Mouse (Mus musculus): ENCODE data around the gene Pdcd1.
"Not testable (repeated sequence)": the region's sequence is repeated elsewhere in the genome, so short reads cannot be mapped to it uniquely, and the experiment has no call there.

The Pdcd1 gene

DNA sequence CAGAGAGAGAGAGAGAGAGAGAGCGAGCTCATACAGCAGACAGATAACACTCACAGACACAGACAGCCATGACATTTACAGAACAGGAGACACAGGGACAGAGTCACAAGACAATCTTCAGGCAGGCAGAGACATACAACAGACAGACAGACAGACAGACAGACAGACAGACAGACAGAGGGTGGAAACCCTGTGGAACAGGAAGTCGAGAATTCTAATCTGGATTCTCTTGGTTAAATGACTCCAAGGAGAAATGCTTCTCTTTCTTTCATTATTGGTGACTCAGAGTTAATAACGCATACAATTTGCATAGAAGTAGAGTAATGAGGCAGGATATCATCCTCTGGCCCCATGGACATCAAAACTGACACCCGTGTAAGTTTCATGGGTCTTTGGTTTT lies 5.8 kb downstream of the Pdcd1 start:
- no peak for TF ChIP-seq GATA4 (IDR thresholded peaks at IDR 0.05; ENCODE audit: insufficient replicate concordance, low read length)

DNA sequence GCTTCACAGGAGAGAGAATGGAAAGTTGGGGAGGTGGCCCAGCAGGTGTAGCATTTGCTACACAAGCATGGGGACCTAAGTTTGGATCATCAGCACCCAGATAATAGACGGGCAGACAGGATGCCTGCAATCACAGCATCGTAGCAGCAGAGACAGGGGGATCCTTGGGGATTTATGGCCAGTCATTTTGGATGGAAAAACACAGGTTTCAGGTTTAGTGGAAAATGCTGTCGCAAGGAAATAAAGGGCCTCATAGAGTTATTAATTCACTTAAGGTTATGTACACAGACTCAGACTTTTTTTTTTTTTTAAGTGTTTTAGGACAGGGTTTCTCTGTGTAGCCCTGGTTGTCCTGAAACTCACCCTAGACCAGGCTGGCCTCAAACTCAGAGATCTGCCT lies 6.8 kb downstream of the Pdcd1 start:
- no peak for TF ChIP-seq GATA4 (IDR thresholded peaks at IDR 0.05; ENCODE audit: insufficient replicate concordance, low read length)

DNA sequence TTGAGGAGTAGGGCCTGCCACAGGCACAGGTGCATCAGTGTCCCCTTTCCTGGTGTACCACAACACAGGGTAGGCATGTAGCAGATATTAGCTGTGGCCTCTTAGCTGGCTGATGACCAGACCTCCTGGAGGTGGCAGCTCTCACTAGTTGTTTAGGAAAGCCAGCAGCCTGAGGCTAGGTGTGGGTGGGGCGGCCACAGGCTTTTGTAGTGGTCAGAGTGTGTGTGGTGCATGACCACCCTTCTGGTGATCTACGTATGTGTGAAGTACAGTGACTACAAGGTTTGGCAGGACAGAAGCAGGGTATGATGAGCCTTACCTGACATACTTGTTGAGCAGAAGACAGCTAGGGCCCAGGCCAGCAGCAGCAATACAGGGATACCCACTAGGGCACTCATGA lies 12.0 kb downstream of the Pdcd1 start:
- TF ChIP-seq GATA4 (IDR thresholded peaks at IDR 0.05; ENCODE audit: insufficient replicate concordance, low read length), result no peak

DNA sequence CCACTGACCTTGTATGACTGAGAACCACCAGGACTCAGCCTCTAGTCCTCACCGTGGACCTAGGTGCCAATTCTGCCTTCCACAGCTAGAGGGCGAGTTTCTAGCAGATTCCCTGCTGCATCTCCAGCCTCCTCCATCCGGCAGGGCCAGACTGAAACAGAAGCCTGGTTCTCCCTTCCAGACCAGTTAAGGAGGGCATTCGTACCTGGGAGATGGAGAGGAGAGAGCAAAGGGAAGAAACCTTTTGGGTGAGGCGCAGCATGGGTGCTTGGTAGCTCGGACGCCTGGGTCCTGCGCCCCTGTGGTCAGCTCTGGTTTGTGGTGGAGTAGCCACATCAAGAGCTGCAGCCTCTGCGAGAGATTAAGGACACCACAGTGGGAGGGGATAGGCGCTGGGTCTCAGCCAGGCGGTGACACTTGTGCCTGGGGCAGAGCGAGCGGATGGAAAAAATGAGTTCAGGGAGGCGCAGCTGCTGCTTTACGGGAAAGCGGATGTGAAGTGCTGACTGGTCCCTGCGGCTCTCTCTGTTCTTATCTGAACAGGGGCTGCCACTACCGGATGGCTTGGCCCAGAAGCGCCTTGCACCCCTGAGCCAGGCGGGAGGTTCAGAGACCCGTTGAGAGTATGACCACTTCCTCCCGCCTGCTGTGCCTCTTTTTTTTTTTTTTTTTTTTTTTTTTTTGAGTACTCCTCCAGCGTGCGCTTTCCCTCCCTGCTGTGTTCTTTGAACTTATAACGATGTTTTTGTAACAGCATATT lies 17.2 kb downstream of the Pdcd1 start:
- TF ChIP-seq GATA4 (IDR thresholded peaks at IDR 0.05; ENCODE audit: insufficient replicate concordance, low read length), result peak; percentile 81; the same call in 1 of the 2 replicates

DNA sequence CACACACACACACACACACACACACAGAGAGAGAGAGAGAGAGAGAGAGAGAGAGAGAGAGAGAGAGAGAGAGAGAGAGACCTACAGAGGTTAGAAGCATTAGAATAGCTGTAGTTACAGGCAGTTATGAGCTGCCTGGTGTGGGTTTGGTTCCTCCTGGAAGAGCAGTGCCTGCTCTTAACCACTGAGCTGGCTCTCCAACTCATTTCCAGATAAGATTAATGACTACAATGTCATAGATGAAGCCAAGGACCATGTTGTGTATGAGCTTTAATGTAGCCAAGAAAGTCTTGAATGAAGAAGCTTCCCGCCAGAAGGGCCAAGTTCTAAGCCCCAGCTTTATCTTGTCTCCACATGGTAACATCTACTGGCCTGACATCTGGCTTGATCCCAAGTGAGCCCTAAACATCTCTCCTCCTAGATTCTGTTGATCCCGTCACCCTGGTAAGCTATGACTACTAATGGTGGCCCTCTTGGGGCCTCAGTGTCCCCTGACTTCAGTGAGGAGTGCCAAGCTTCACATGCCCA lies 19.2 kb downstream of the Pdcd1 start:
- TF ChIP-seq GATA4 (IDR thresholded peaks at IDR 0.05; ENCODE audit: insufficient replicate concordance, low read length), result no peak

DNA sequence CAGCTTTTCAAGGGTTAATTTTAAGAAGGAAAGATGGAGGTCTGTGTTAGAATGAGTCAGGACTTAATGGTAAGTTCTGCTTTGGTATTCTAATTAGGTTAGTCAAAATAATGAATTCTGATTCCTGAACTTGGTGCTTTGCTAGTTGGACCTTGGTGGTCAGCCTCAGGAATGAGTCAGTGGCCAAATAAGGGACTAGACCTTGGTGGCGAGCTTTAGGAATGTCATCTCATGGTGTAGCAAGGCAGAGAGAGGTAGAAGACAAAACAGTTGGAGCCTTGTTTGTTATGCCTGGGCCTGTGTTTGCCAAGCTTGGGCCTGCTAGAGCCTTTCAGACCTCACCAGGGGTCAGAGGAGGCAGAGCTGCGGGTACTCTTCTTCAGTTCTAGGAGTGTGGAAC lies 23.6 kb downstream of the Pdcd1 start:
- TF ChIP-seq GATA4 (IDR thresholded peaks at IDR 0.05; ENCODE audit: insufficient replicate concordance, low read length), result no peak

DNA sequence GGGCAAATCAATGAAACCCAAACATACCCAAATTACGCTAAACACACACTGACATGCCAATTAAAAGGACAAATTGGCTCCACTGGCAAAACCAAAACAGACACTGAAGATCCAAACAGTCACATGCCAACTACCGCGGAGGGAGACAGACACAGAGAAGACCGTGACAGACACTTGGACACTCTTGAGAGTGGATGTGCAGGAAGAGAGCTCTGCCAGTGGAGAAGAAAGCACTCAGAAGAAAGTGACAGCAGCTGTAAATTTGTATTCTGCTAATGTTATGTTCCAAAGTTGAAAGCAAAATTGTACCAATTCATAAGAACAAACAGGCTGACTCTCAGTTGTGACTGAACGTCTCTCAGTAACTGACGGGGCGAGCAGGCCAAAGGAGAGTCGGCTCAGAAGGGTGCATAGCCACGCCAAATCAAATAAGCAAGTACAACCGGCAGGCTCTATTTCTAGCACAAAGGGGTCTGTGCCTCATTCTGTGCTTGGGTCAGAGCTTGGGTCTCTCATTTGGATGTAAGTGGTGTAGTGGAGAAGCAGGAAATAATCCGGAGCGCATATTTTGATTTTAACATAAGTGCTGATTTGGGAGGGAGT lies 24.7 kb downstream of the Pdcd1 start:
- TF ChIP-seq GATA4 (IDR thresholded peaks at IDR 0.05; ENCODE audit: insufficient replicate concordance, low read length), result no peak

DNA sequence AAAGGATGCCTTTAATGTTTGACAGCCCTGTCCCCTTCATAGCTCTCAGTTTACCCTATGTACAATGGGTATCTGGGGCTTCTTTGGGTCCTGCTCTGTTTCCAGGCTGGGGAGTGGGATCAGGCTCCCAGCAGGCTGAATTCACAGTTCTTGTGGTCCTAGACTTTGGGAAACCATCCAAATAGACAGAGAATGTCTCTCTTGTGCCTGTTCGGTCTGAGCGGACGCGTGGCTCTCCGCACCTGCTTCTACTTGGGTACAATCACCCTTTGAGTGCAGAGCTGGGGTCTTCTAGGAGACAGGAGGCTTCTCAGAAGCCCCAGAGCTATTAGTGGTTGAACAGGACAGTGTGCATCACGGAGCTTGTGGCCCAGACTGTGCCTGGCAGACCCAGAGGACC lies 32.2 kb downstream of the Pdcd1 start, which contains the start of gene Neu4:
TSS of gene Neu4 (plus strand) at position 301 of the 400 bp plus-strand sequence.
- TF ChIP-seq GATA4 (IDR thresholded peaks at IDR 0.05; ENCODE audit: insufficient replicate concordance, low read length), result no peak

DNA sequence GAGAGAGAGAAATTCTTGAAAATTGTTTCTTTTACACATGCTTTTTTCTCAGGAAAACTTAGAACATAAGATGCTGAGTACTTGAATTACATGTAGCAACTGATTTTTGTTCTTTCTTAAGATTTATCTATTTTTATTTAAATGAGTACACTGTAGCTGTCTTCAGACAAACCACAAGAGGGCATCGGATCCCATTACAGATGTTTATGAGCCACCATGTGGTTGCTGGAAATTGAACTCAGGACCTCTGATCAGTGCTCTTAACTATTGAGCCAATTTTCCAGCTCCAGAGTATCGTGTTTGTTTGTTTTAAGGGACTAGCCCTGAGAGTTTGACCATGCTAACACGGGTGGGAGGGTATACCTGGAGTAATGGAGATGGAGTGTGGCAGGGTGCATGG lies 40.7 kb downstream of the Pdcd1 start:
- TF ChIP-seq GATA4 (IDR thresholded peaks at IDR 0.05; ENCODE audit: insufficient replicate concordance, low read length), result no peak

DNA sequence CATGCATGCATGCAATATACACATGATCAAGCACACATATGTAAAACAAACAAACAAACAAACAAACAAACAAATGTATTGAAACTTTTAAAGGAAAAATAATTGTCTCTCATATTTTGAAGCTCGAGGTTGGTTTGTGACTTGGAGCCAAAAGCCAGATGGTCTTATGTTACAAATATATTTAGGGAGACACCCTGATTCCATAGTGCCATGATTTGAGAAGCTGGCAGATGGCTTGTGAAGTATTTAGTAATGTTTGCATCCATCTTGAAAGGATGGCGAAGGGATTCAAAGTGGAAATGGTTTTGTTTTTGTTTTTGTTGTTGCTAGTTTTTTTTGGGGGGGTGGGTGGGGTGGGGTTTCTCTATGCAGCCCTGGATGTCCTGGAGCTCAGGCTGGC lies 51.3 kb downstream of the Pdcd1 start:
- no peak for TF ChIP-seq GATA4 (IDR thresholded peaks at IDR 0.05; ENCODE audit: insufficient replicate concordance, low read length)

DNA sequence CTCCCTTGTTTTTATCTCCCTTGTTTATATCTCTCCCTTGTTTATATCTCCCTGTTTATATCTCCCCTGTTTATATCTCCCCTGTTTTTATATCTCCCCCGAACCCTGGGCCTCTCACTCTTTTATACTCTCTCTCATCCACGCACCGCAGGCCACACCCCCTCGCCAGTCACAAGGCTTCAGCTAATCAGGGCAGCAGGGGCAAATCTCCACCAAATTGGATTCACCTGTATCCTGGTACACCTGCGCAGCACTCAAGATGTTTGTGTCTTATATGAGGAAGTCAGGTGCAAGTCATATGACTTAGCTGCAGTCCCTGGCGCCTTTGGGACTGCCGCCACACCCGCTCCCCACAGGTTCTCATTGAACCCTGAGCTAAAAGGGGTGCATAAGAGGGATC lies 62.1 kb downstream of the Pdcd1 start, which contains the start of gene Gal3st2c:
TSS of gene Gal3st2c (plus strand) at position 301 of the 400 bp plus-strand sequence.
- not testable (repeated sequence) for TF ChIP-seq GATA4 (IDR thresholded peaks at IDR 0.05; ENCODE audit: insufficient replicate concordance, low read length)

DNA sequence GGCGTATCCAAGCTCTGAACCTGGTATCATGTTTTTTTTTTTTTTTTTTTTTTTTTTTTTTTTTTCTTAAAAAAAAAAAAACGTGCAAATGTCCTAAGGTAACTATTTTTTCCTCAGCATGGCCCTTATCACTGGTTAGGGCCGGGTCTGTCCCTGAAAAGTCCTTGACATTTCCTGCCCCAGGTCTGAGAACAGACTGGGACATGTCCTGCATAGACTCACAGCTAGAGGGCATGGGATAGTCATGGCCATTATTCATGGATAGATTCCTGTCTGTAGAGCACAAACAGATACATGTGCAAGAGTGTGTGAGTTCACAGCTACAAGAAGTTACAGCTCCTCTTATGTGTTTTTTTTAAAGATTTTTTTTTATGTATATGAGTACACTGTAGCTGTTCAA lies 63.6 kb downstream of the Pdcd1 start:
- TF ChIP-seq GATA4 (IDR thresholded peaks at IDR 0.05; ENCODE audit: insufficient replicate concordance, low read length), result no peak
